Mouse (Mus musculus) left cerebral cortex, adult 11 months (tissue): ENCODE measurements around the gene Il13ra1.

ENCODE experiments used
- DNase-seq: peaks from one replicate; pipeline ENCODE4 v3.0.0; 2022; ENCODE audit warnings: low spot score

The Il13ra1 gene

GRCm38 (mm10) chrX:36111622-36112421 lies at the start of gene Il13ra1:
Gene Il13ra1 (plus strand): TSS chrX:36112110.
- no peak for DNase-seq

- no peak for DNase-seq
Observed at GRCm38 (mm10) chrX:36073997-36074396, 37.9 kb upstream of the Il13ra1 start.

- DNase-seq: no peak
Observed at GRCm38 (mm10) chrX:36077164-36077563, 34.7 kb upstream of the Il13ra1 start.

- DNase-seq: no peak
Observed at GRCm38 (mm10) chrX:36082917-36083316, 29.0 kb upstream of the Il13ra1 start.

GRCm38 (mm10) chrX:36088464-36089256 lies 23.2 kb upstream of the Il13ra1 start:
- DNase-seq: no peak

- DNase-seq: no peak
Observed at GRCm38 (mm10) chrX:36100883-36101282, 11.0 kb upstream of the Il13ra1 start.

GRCm38 (mm10) chrX:36101318-36101717 lies 10.6 kb upstream of the Il13ra1 start:
- no peak for DNase-seq

- no peak for DNase-seq
Observed at GRCm38 (mm10) chrX:36108601-36109000, 3.3 kb upstream of the Il13ra1 start.

GRCm38 (mm10) chrX:36112422-36112750 lies 476 bp downstream of the Il13ra1 start:
- DNase-seq: no peak

GRCm38 (mm10) chrX:36115171-36115570 lies 3.3 kb downstream of the Il13ra1 start:
- no peak for DNase-seq

GRCm38 (mm10) chrX:36129037-36129770 lies 17.3 kb downstream of the Il13ra1 start:
- DNase-seq: no peak

GRCm38 (mm10) chrX:36129771-36130108 lies 17.8 kb downstream of the Il13ra1 start:
- DNase-seq: no peak

- DNase-seq: no peak
Observed at GRCm38 (mm10) chrX:36136346-36136745, 24.4 kb downstream of the Il13ra1 start.

- DNase-seq: no peak
Observed at GRCm38 (mm10) chrX:36141994-36142639, 30.2 kb downstream of the Il13ra1 start.

GRCm38 (mm10) chrX:36146746-36147145 lies 34.8 kb downstream of the Il13ra1 start:
- DNase-seq: no peak

- no peak for DNase-seq
Observed at GRCm38 (mm10) chrX:36150100-36150499, 38.2 kb downstream of the Il13ra1 start.

- DNase-seq: no peak
Observed at GRCm38 (mm10) chrX:36156677-36157076, 44.8 kb downstream of the Il13ra1 start.

- no peak for DNase-seq
Observed at GRCm38 (mm10) chrX:36161567-36161966, 49.7 kb downstream of the Il13ra1 start.

GRCm38 (mm10) chrX:36183625-36184024 lies 71.7 kb downstream of the Il13ra1 start:
- no peak for DNase-seq

- DNase-seq: no peak
Observed at GRCm38 (mm10) chrX:36186036-36186435, 74.1 kb downstream of the Il13ra1 start.

- no peak for DNase-seq
Observed at GRCm38 (mm10) chrX:36186443-36186842, 74.5 kb downstream of the Il13ra1 start.

GRCm38 (mm10) chrX:36193951-36194350 lies 82.0 kb downstream of the Il13ra1 start:
- DNase-seq: no peak
